Mouse (Mus musculus) testis, adult 2 months (tissue): ENCODE measurements around the gene Hsd17b11. TPM values are rescaled to one million over a fixed set of nuclear protein-coding genes. Genes with fewer than 3 reads are reported as not detected.

Source experiments
- H3K27ac ChIP-seq: fragments of 200-500 bp; 2 replicates; pipeline ENCODE4 v1.5.1; 2012; ENCODE audit warnings: low read depth, low read length; ENCODE audit not compliant: control insufficient read depth, insufficient read depth
- H3K27me3 ChIP-seq: fragments of 200-500 bp; 2 replicates; pipeline ENCODE4 v1.6.1; 2012; ENCODE audit warnings: mild to moderate bottlenecking, low read length, moderate library complexity; ENCODE audit not compliant: control insufficient read depth, insufficient read depth
- H3K36me3 ChIP-seq: fragments of 200-500 bp; 2 replicates; pipeline ENCODE4 v1.6.1; 2012; ENCODE audit warnings: mild to moderate bottlenecking, low read length; ENCODE audit not compliant: control insufficient read depth, insufficient read depth
- H3K4me1 ChIP-seq: fragments of 200-500 bp; 2 replicates; pipeline ENCODE4 v1.6.1; 2012; ENCODE audit warnings: low read length; ENCODE audit not compliant: control insufficient read depth, insufficient read depth
- H3K4me3 ChIP-seq: fragments of 200-500 bp; 2 replicates; pipeline ENCODE4 v1.5.1; 2012; ENCODE audit warnings: low read depth, mild to moderate bottlenecking, low read length, moderate library complexity, mixed read lengths; ENCODE audit not compliant: control insufficient read depth
- CTCF ChIP-seq: fragments of 200-500 bp; IDR thresholded peaks from 2 replicates; pipeline ENCODE4 v1.5.1; 2012; ENCODE audit warnings: low read depth, mild to moderate bottlenecking, inconsistent platforms, low read length, moderate library complexity; ENCODE audit not compliant: control insufficient read depth, insufficient read depth, insufficient replicate concordance
- POLR2A ChIP-seq: fragments of 200-500 bp; IDR thresholded peaks from 2 replicates; pipeline ENCODE4 v1.6.1; 2012; ENCODE audit warnings: low read depth, mild to moderate bottlenecking, inconsistent platforms, low read length, moderate library complexity; ENCODE audit not compliant: control insufficient read depth
- polyA plus RNA-seq: library from polyadenylated mRNA; depleted of rRNA; stranded (reverse); fragments of >200 nt; gene quantifications from 2 replicates; pipeline ENCODE4 v1.2.3, GENCODE M21; 2012

The Hsd17b11 gene
- polyA plus RNA-seq, 1 experiment: 5.5 TPM

DNA sequence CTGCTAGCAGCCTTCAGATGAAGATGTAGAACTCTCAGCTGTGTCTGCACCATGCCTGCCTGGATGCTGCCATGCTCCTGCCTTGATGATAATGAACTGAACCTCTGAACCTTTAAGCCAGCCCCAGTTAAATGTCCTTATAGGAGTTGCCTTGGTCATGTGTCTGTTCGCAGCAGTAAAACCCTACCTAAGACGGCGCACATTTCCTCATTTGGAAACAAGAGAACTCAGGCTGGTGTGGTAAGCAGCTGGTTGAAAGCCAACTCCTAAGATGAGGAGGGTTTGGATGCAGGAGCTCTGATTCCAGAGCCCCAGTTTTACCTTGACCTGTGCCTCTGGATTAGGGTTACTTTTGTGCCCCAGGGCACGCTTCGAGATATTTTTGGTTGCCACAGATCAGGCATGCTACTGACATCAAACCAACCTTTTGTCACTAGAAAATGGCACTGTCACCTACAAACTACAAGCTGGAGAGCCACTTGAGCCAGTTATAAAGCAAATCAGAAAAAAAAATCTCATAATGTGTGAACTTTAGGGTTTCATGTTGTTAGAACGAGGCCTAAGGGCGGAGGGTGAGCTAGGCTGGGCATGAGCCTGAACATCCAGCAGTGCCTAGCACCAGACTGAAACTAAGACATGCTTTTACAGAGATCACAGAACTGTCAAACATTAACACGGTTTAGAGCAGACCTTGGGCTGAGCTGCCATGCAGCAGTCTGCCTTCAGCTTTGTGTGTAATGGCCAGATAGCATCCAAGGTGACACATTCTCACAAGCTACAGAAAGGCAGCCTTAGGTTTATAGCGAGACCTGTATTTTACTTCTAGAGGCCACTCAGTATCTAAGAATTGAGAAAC is 40.8 kb downstream of the Hsd17b11 start:
- no peaks in the 10 kb centered on the region for H3K36me3 ChIP-seq
- H3K4me1 ChIP-seq: no peaks in the 10 kb centered on the region
- H3K4me3 ChIP-seq: no peak overlapping the region
- no peak for TF ChIP-seq CTCF
- TF ChIP-seq POLR2A: no peak
- H3K27ac ChIP-seq: no peak overlapping the region
- no peaks in the 10 kb centered on the region for H3K27me3 ChIP-seq

DNA sequence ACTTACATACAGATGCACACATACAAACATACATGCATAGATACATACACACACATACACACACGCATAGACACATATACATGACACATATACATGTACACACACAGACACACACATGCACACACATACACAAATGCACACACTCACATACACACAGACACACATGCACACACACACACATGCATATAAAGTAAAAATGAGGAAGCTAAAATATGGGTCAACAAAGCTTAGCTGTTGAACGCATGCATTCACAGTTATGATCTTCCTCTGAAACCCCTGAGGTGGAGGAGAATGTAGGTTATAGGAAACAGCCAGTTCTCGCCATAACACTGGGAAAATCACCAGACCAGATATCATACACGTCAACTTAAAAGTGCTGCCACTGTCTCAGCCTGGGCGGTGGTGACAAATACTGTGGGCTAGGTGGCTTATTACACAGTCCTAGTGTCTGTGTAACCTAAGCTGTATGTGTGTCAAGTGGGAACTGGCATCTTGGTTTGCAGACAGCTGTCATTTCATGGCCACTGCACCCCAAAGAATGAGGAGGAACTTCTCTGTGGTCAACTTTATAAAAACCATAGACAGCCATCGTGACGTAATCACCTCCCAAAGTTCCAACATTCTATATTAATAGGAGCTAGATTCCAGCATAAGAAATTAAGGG is 43.7 kb downstream of the Hsd17b11 start:
- Histone ChIP-seq H3K36me3 (no peaks in the 10 kb centered on the region), H3K4me3 (no peak overlapping the region), H3K4me1 (no peaks in the 10 kb centered on the region), H3K27ac (no peak overlapping the region), H3K27me3 (no peaks in the 10 kb centered on the region)
- TF ChIP-seq CTCF (no peak), POLR2A (no peak)

DNA sequence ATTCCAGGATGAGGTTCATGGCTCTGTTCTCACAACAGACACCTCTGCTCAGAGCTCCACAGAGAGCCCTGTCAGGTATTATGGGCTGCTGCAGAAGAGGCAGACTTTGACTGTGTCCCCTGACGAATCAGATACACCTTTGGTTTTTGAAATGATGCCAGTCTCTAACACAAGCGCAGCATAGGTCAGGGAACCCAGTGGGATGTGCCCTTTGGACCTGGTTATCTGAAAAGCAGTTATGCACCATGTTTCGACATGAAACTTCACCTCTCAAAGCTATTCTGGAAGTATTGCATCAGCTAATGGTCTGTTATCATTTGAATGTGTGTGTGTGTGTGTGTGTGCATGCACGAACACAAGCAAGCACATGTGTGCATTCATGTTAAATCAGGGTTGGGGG is 44.4 kb downstream of the Hsd17b11 start, which contains the start of gene Hsd17b13:
TSS of gene Hsd17b13 (minus strand) at position 114 of the 400 bp plus-strand sequence.
- H3K27ac ChIP-seq: no peak within 1 kb of the TSS
- TF ChIP-seq POLR2A: no peak
- TF ChIP-seq CTCF: no peak
- H3K27me3 ChIP-seq: no peaks in the 10 kb centered on the region
- H3K4me3 ChIP-seq: no peak within 1 kb of the TSS
- no peaks in the 10 kb centered on the region; the same call in 1 of the 2 replicates for H3K4me1 ChIP-seq
- H3K36me3 ChIP-seq: no peaks in the 10 kb centered on the region

DNA sequence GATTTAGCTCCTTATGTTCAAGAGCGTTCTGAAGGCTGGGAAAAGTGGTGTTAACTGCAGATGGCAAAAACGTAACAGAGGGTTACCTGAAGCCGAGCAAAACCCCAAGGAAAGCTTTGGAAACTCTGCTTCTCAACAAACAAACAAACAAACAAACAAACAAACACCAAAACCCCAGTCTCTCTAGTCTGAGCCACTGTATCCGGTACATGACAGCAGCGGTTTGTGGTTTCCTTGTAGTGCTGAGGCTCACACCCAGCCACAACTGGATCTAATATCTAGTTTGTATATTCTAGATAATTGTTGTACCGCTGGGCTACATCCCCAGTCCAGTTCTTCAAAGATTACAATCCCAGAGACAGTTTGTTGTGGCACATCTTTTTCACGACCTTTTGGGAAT is 46.0 kb downstream of the Hsd17b11 start:
- no peaks in the 10 kb centered on the region; the same call in 1 of the 2 replicates for H3K4me1 ChIP-seq
- H3K27ac ChIP-seq: no peak overlapping the region
- TF ChIP-seq CTCF (no peak), POLR2A (no peak)
- H3K36me3 ChIP-seq: no peaks in the 10 kb centered on the region
- no peak overlapping the region for H3K4me3 ChIP-seq
- no peaks in the 10 kb centered on the region for H3K27me3 ChIP-seq

DNA sequence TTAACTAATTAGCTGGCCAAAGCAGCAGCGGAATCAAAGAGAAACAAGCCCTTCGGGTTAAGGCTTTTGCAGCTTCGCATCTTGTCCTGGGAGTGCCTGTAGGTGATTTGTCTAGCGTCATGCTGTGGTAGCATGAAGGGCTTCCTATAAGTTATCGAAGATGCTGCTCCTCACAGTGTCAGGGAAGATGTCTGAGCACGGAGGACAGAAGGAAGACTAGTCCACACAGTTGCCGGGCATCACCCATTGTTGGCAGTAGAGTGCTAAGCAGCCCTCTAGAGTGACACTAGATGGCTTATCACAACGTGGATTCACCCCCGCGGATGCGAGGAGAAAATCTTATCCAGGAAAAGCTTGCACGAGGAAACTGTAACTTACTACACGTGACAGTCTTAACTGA is 48.9 kb downstream of the Hsd17b11 start:
- no peak overlapping the region for H3K27ac ChIP-seq
- TF ChIP-seq CTCF (no peak), POLR2A (no peak)
- no peaks in the 10 kb centered on the region for H3K27me3 ChIP-seq
- no peak overlapping the region for H3K4me3 ChIP-seq
- no peaks in the 10 kb centered on the region for H3K36me3 ChIP-seq
- no peaks in the 10 kb centered on the region; the same call in 1 of the 2 replicates for H3K4me1 ChIP-seq

DNA sequence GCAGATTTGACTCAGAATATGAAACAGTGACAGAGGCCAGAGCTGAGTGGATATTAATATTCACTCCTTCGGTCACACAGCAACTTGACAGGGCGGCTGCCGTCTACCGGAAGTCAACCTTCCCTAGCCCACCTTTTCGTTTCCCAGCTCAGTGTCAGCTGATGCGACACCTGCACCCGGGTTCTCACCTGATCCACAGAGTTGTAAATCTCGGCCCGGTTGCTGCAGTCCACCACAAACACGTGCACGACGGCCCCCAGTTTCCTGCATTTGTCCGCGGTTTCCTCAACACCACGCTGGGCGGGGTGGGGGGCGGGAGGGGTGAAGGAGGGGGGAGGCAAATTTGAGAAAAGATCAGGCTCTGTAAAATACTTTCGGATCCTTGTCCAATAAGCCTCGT is 49.3 kb downstream of the Hsd17b11 start:
- H3K27me3 ChIP-seq: no peaks in the 10 kb centered on the region
- H3K27ac ChIP-seq: no peak overlapping the region
- no peaks in the 10 kb centered on the region for H3K36me3 ChIP-seq
- H3K4me3 ChIP-seq: no peak overlapping the region
- no peak for TF ChIP-seq CTCF
- no peak for TF ChIP-seq POLR2A
- H3K4me1 ChIP-seq: no peaks in the 10 kb centered on the region; the same call in 1 of the 2 replicates

DNA sequence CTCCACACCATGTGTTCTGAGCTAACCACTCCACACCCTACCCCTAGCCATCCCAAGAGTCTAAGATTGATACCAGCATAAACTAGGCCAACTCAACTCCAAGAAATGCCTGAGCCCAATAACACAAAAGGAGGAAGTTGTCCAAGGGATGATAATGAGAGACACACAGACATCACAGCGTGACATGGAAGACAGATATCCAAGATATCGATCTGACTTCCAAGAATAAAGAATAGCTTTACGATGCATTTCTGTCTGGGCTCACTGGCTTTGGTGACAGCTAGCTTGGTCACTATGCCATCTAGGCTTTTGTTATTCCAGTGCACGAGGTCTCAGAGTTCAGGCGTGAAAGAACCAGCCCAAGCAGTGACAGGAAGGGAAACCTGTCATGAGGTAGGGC is 50.7 kb downstream of the Hsd17b11 start:
- Histone ChIP-seq H3K4me3 (no peak overlapping the region), H3K27me3 (no peaks in the 10 kb centered on the region), H3K36me3 (no peaks in the 10 kb centered on the region), H3K4me1 (no peaks in the 10 kb centered on the region; the same call in 1 of the 2 replicates), H3K27ac (no peak overlapping the region)
- TF ChIP-seq CTCF (no peak), POLR2A (no peak)
